Mouse (Mus musculus) bone marrow, adult 2 months (tissue): ENCODE data around the gene Cped1. TPM values are rescaled to one million over a fixed set of nuclear protein-coding genes. Genes with fewer than 3 reads are reported as not detected.

Experiments
- H3K27ac ChIP-seq: fragments of 200-500 bp; 2 replicates; pipeline ENCODE4 v1.5.1; 2012; ENCODE audit warnings: low read depth, mild to moderate bottlenecking, control low read depth, inconsistent platforms, low read length; ENCODE audit not compliant: control insufficient read depth, poor library complexity, insufficient read depth
- H3K4me1 ChIP-seq: fragments of 200-500 bp; 2 replicates; pipeline ENCODE4 v1.6.1; 2011; ENCODE audit warnings: low read length; ENCODE audit not compliant: control insufficient read depth, insufficient read depth
- H3K4me3 ChIP-seq: fragments of 200-500 bp; replicated peaks from 2 replicates; pipeline ENCODE3; 2011; ENCODE audit warnings: mild to moderate bottlenecking, low read depth, low read length, control low read depth; ENCODE audit not compliant: control insufficient read depth
- CTCF ChIP-seq: fragments of 200-500 bp; IDR thresholded peaks from 2 replicates; pipeline ENCODE4 v1.5.1; 2011; ENCODE audit warnings: low read length, control low read depth; ENCODE audit not compliant: control insufficient read depth, insufficient read depth
- POLR2A ChIP-seq: fragments of 200-500 bp; IDR thresholded peaks from 2 replicates; pipeline ENCODE4 v1.6.1; 2011; ENCODE audit warnings: low read depth, mild to moderate bottlenecking, control low read depth, low read length, borderline replicate concordance; ENCODE audit not compliant: control insufficient read depth
- WGBS: fragments of 180-500 bp; shearing (Covaris S2); methylation state at CpG from one replicate; pipeline ENCODE4 v1.1.7; 2018; 5-methylcytosine and 5-hydroxymethylcytosine counted together
- polyA plus RNA-seq: library from polyadenylated mRNA; stranded (reverse); fragments of >200 nt; gene quantifications from 2 replicates; pipeline ENCODE4 v1.2.4, GENCODE M21; 2011; ENCODE audit warnings: low replicate concordance; ENCODE audit not compliant: missing spikeins, insufficient read depth, insufficient read length

Gene Cped1
- polyA plus RNA-seq, 1 experiment: 5.3 TPM

GRCm38 (mm10) chr6:21959909-21960308 is 25.8 kb upstream of the Cped1 start:
- H3K27ac ChIP-seq: no peak overlapping the region
- no peak overlapping the region for H3K4me3 ChIP-seq
- H3K4me1 ChIP-seq: peaks cover 7% of the 10 kb centered on the region
- no peak for TF ChIP-seq POLR2A
- TF ChIP-seq CTCF: no peak
- WGBS: 94% methylated on average over 5 of the region's 5 CpGs

GRCm38 (mm10) chr6:21977532-21977931 is 8.2 kb upstream of the Cped1 start:
- Histone ChIP-seq H3K27ac (no peak overlapping the region), H3K4me1 (no peaks in the 10 kb centered on the region), H3K4me3 (no peak overlapping the region)
- 88% methylated on average over 2 of the region's 2 CpGs for WGBS
- TF ChIP-seq CTCF (no peak), POLR2A (no peak)

GRCm38 (mm10) chr6:21981114-21981513 is 4.6 kb upstream of the Cped1 start:
- Histone ChIP-seq H3K27ac (no peak overlapping the region), H3K4me1 (no peaks in the 10 kb centered on the region; the same call in 1 of the 2 replicates), H3K4me3 (no peak overlapping the region)
- 40% methylated on average over 1 of the region's 1 CpGs for WGBS
- TF ChIP-seq POLR2A (no peak), CTCF (no peak)

GRCm38 (mm10) chr6:21984990-21985731 is 555 bp upstream of the Cped1 start:
- 8% methylated on average over 16 of the region's 16 CpGs for WGBS
- H3K4me3 ChIP-seq: peak overlapping the region; percentile 58
- TF ChIP-seq CTCF (0 out of 2 replicates have a peak, but pooled peaks have one; percentile 10), POLR2A (no peak)

GRCm38 (mm10) chr6:21986660-21987331 is 1.1 kb downstream of the Cped1 start:
- 17% methylated on average over 24 of the region's 24 CpGs for WGBS
- no peak overlapping the region for H3K4me3 ChIP-seq
- no peaks in the 10 kb centered on the region; the same call in 1 of the 2 replicates for H3K4me1 ChIP-seq
- H3K27ac ChIP-seq: no peak overlapping the region
- TF ChIP-seq POLR2A: no peak
- no peak for TF ChIP-seq CTCF

More at GRCm38 (mm10) chr6:21984990-21985731, 555 bp upstream of the Cped1 start:
- H3K27ac ChIP-seq: no peak overlapping the region
- no peaks in the 10 kb centered on the region; the same call in 1 of the 2 replicates for H3K4me1 ChIP-seq

- no peak overlapping the region for H3K4me3 ChIP-seq
- 87% methylated on average over 2 of the region's 2 CpGs for WGBS
- TF ChIP-seq CTCF: no peak
- TF ChIP-seq POLR2A: no peak
- H3K4me1 ChIP-seq: no peaks in the 10 kb centered on the region; the same call in 1 of the 2 replicates
- no peak overlapping the region for H3K27ac ChIP-seq
Observed at GRCm38 (mm10) chr6:21987554-21987953, 1.8 kb downstream of the Cped1 start.

- WGBS: 79% methylated on average over 5 of the region's 5 CpGs
- Histone ChIP-seq H3K27ac (no peak overlapping the region), H3K4me3 (no peak overlapping the region), H3K4me1 (no peaks in the 10 kb centered on the region; the same call in 1 of the 2 replicates)
- TF ChIP-seq POLR2A (no peak), CTCF (no peak)
Observed at GRCm38 (mm10) chr6:21988296-21988695, 2.6 kb downstream of the Cped1 start.

GRCm38 (mm10) chr6:21989081-21989480 is 3.4 kb downstream of the Cped1 start:
- TF ChIP-seq CTCF (no peak), POLR2A (no peak)
- Histone ChIP-seq H3K4me1 (no peaks in the 10 kb centered on the region; the same call in 1 of the 2 replicates), H3K4me3 (no peak overlapping the region), H3K27ac (no peak overlapping the region)
- 65% methylated on average over 4 of the region's 4 CpGs for WGBS
